Mouse (Mus musculus): ENCODE results near the gene Gm11020. TPM values are rescaled to one million over a fixed set of nuclear protein-coding genes. Genes with fewer than 3 reads are reported as not detected.

Gm11020 gene
- polyA plus RNA-seq, 1 experiment from 2014 or later: not detected

DNA sequence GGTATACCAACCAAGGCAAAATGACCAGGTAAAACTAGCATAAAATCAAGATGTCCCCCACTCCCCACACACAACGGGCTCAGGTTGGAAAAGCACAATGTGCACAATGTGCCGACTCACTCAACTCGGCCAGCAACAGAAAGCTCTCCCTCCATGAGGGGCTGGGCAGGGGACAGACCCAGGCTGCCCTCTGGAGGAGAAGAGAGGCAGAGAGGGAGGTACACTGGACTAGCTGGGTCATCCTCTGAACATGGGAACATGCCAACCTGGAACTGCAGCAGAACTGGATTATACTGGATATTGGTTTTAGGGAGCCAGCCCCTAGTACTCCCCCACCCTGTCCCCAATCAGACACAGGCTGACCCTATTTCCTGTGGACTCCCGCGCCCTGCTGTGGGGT, 31.8 kb downstream of the Gm11020 start:
- DNase-seq (ENCODE audit: low spot score) (no peak), ATAC-seq (ENCODE audit: low FRiP score) (peak; percentile 46; the same call in 1 of the 2 replicates)
- Histone ChIP-seq H3K36me3 (replicated peaks; ENCODE audit: control insufficient read depth, insufficient read depth) (peaks cover 20% of the 10 kb centered on the region), H3K9ac (no peak overlapping the region), H3K4me2 (replicated peaks) (no peak overlapping the region), H3K4me3 (replicated peaks; ENCODE audit: low read length) (no peak overlapping the region), H3K9me3 (ENCODE audit: control insufficient read depth, low read length) (no peaks in the 10 kb centered on the region), H3K4me1 (replicated peaks; ENCODE audit: control insufficient read depth, insufficient read depth, low read length) (no peaks in the 10 kb centered on the region), H3K27ac (no peak overlapping the region), H3K27me3 (ENCODE audit: control insufficient read depth, insufficient read depth, low read length) (no peaks in the 10 kb centered on the region)
- WGBS: 58% methylated on average over 5 of the region's 5 CpGs

DNA sequence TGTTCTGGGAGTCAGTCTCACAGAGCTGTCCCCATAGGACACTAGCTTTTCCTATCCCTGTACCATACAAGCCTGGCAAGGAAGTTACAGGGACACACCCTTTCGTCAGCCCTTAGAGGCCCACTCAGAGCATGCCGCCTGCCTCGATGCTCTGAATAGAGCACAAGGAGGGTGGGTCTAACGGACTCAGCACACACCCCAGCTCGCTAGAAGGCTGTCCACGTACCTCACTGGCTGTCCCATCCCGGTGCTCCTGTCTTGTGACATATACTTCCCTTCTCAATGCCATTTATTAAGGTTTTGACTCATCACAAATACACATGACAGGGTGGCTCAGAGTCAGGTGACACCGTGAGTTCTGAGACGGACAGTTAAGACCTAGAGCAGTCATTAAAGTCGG, 33.1 kb downstream of the Gm11020 start:
- H3K4me3 ChIP-seq (replicated peaks; ENCODE audit: low read length): no peak overlapping the region
- 95% methylated on average over 10 of the region's 10 CpGs for WGBS
- no peak for ATAC-seq (ENCODE audit: low FRiP score)
- no peak overlapping the region for H3K27ac ChIP-seq
- no peak for DNase-seq (ENCODE audit: low spot score)
- H3K9ac ChIP-seq: no peak overlapping the region
- no peak overlapping the region for H3K4me2 ChIP-seq (replicated peaks)
- no peaks in the 10 kb centered on the region for H3K27me3 ChIP-seq (ENCODE audit: control insufficient read depth, insufficient read depth, low read length)
- peaks cover 20% of the 10 kb centered on the region for H3K36me3 ChIP-seq (replicated peaks; ENCODE audit: control insufficient read depth, insufficient read depth)
- no peaks in the 10 kb centered on the region for H3K4me1 ChIP-seq (replicated peaks; ENCODE audit: control insufficient read depth, insufficient read depth, low read length)
- H3K9me3 ChIP-seq (ENCODE audit: control insufficient read depth, low read length): no peaks in the 10 kb centered on the region

DNA sequence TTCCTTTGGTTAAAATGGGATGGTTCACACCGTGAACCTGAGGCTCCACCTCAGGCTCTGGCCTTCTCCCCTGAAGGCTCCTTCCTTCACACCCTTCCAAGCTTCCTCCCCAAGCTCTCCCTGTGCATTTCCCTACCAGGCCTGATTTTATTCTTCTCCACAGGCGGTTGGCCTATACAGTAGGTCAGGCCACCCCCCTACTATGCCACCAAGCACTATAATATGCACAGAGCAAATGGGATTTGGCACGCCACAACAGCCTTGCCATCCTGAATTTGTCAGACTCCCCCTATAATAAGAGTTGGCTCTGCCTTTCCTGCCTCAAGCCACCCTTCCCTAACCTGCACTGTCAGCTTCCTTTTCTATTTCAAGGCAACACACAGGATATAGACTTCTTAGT, 37.3 kb downstream of the Gm11020 start:
- H3K36me3 ChIP-seq (replicated peaks; ENCODE audit: control insufficient read depth, insufficient read depth): peaks cover 20% of the 10 kb centered on the region; the same call in 1 of the 2 replicates
- WGBS: 86% methylated on average over 3 of the region's 3 CpGs
- no peak overlapping the region for H3K27ac ChIP-seq
- H3K27me3 ChIP-seq (ENCODE audit: control insufficient read depth, insufficient read depth, low read length): no peaks in the 10 kb centered on the region
- DNase-seq (ENCODE audit: low spot score) (no peak), ATAC-seq (ENCODE audit: low FRiP score) (no peak)
- 0 out of 2 replicates have a peak, but pooled peaks cover 4% of the 10 kb centered on the region for H3K4me1 ChIP-seq (replicated peaks; ENCODE audit: control insufficient read depth, insufficient read depth, low read length)
- no peak overlapping the region for H3K4me2 ChIP-seq (replicated peaks)
- H3K9ac ChIP-seq: no peak overlapping the region
- no peaks in the 10 kb centered on the region for H3K9me3 ChIP-seq (ENCODE audit: control insufficient read depth, low read length)
- no peak overlapping the region for H3K4me3 ChIP-seq (replicated peaks; ENCODE audit: low read length)

DNA sequence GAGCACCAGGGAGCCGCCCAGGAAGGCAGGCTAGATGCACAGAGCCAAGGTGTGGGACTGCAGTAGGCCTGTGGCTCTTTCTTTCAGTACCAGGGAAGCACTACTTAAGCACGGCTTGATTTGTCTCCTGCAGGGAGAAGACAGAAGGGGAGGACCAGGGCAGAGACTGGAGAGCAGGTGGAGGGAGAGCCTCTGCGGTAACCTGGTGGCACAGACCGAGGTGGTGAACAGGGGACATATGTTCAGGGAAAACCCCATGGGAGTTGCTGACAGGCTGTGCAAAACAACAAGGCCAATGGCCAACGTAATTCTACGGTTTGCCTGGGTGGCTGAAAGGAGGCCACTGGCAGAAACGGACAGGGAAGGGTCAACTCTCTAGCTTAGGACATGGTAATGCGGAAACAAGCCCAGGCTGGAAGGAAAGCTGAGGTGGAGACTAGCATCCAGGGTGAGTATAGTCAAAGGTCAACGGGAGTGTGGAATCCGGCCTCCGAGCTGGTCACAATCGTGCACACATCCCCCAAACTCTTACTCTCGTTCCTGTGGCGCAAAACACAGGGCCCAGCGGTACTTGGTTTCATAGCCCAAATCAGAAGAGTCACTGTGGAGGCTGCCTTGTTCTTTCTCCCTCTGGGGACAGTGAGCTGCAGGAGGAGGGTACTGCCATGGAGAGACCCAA, 38.5 kb downstream of the Gm11020 start:
- H3K27ac ChIP-seq: no peak overlapping the region
- H3K4me2 ChIP-seq (replicated peaks): no peak overlapping the region
- no peaks in the 10 kb centered on the region for H3K9me3 ChIP-seq (ENCODE audit: control insufficient read depth, low read length)
- H3K4me3 ChIP-seq (replicated peaks; ENCODE audit: low read length): no peak overlapping the region
- ATAC-seq (ENCODE audit: low FRiP score): no peak
- H3K27me3 ChIP-seq (ENCODE audit: control insufficient read depth, insufficient read depth, low read length): no peaks in the 10 kb centered on the region
- no peak for DNase-seq (ENCODE audit: low spot score)
- H3K36me3 ChIP-seq (replicated peaks; ENCODE audit: control insufficient read depth, insufficient read depth): peaks cover 12% of the 10 kb centered on the region; the same call in 1 of the 2 replicates
- WGBS: 63% methylated on average over 15 of the region's 15 CpGs
- H3K9ac ChIP-seq: no peak overlapping the region
- H3K4me1 ChIP-seq (replicated peaks; ENCODE audit: control insufficient read depth, insufficient read depth, low read length): 0 out of 2 replicates have a peak, but pooled peaks cover 4% of the 10 kb centered on the region

DNA sequence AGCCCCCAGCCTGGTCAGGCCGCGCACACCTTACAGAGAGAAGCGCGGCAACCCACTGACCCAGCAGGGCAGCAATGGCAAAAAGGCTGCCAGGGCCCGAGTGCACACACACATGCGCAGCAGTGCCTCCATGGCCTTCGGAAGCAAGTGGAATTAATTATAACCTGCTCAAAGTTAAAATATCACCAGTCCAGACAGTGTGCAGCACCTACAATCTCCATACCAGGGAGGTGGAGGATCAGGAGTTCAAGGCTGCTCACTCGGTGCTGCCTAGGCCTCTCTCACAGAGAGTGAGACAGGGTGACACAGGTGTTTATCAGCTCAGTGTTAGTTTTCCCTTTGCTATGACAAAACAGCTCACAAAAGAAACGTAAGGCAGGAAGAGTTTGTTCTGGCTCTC, 44.3 kb downstream of the Gm11020 start:
- DNase-seq (ENCODE audit: low spot score) (no peak), ATAC-seq (ENCODE audit: low FRiP score) (no peak)
- Histone ChIP-seq H3K27me3 (ENCODE audit: control insufficient read depth, insufficient read depth, low read length) (no peaks in the 10 kb centered on the region), H3K36me3 (replicated peaks; ENCODE audit: control insufficient read depth, insufficient read depth) (no peaks in the 10 kb centered on the region), H3K4me3 (replicated peaks; ENCODE audit: low read length) (no peak overlapping the region), H3K4me1 (replicated peaks; ENCODE audit: control insufficient read depth, insufficient read depth, low read length) (no peaks in the 10 kb centered on the region; the same call in 1 of the 2 replicates), H3K27ac (no peak overlapping the region), H3K9me3 (ENCODE audit: control insufficient read depth, low read length) (no peaks in the 10 kb centered on the region), H3K4me2 (replicated peaks) (no peak overlapping the region), H3K9ac (no peak overlapping the region)
- 92% methylated on average over 9 of the region's 9 CpGs for WGBS

DNA sequence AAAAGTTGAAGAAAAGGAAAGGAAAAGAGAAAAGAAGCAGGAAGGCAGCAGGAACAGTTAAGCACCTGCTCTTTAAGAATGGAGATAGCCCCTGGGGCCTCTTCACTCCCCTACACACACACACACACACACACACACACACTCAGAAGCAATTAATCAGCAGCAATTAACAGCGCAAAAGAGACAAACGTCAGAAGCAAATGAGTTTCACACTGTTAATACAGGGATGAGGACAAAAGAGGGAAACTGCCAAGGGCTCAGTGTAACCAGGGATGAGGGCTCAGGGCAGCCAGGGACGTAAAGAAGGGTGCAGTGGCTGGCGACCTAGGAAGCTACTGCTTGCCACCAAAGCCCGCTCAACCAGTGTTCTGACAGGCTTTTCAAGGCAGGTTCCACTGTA, 46.0 kb downstream of the Gm11020 start:
- H3K4me2 ChIP-seq (replicated peaks): no peak overlapping the region
- DNase-seq (ENCODE audit: low spot score) (peak; percentile 42), ATAC-seq (ENCODE audit: low FRiP score) (peak; percentile 61; the same call in 1 of the 2 replicates)
- H3K36me3 ChIP-seq (replicated peaks; ENCODE audit: control insufficient read depth, insufficient read depth): no peaks in the 10 kb centered on the region
- H3K27ac ChIP-seq: peak overlapping the region; percentile 62; the same call in 1 of the 2 replicates
- no peaks in the 10 kb centered on the region for H3K9me3 ChIP-seq (ENCODE audit: control insufficient read depth, low read length)
- H3K27me3 ChIP-seq (ENCODE audit: control insufficient read depth, insufficient read depth, low read length): no peaks in the 10 kb centered on the region
- no peaks in the 10 kb centered on the region; the same call in 1 of the 2 replicates for H3K4me1 ChIP-seq (replicated peaks; ENCODE audit: control insufficient read depth, insufficient read depth, low read length)
- H3K9ac ChIP-seq: 0 out of 2 replicates have a peak overlapping the region, but pooled peaks have one; percentile 25
- no peak overlapping the region for H3K4me3 ChIP-seq (replicated peaks; ENCODE audit: low read length)
- 34% methylated on average over 5 of the region's 5 CpGs for WGBS

DNA sequence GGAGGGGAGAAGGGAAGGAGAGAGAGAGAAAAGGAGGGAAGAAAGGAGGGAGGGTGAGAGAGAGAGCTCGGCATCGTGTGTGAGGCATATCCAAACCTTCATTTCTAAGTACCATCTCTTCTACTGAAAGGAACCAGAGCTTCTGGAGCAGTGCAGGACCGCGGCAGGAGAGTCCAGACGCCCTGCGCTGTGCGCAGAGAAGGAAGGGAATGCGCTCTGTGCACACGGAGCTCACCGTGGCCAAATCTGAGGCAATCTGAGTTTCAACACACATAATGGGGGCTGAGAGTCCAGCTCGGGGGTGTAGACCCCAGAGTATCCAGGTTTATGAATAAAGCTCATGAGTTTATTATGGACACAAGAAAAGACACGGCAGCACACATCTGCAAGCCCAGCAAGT, 48.2 kb downstream of the Gm11020 start:
- Histone ChIP-seq H3K4me1 (replicated peaks; ENCODE audit: control insufficient read depth, insufficient read depth, low read length) (peaks cover under 1% of the 10 kb centered on the region; the same call in 1 of the 2 replicates), H3K36me3 (replicated peaks; ENCODE audit: control insufficient read depth, insufficient read depth) (no peaks in the 10 kb centered on the region), H3K4me2 (replicated peaks) (no peak overlapping the region), H3K27ac (no peak overlapping the region), H3K9me3 (ENCODE audit: control insufficient read depth, low read length) (no peaks in the 10 kb centered on the region), H3K27me3 (ENCODE audit: control insufficient read depth, insufficient read depth, low read length) (no peaks in the 10 kb centered on the region), H3K9ac (no peak overlapping the region), H3K4me3 (replicated peaks; ENCODE audit: low read length) (no peak overlapping the region)
- no peak for DNase-seq (ENCODE audit: low spot score)
- no peak for ATAC-seq (ENCODE audit: low FRiP score)
- WGBS: 84% methylated on average over 12 of the region's 12 CpGs

DNA sequence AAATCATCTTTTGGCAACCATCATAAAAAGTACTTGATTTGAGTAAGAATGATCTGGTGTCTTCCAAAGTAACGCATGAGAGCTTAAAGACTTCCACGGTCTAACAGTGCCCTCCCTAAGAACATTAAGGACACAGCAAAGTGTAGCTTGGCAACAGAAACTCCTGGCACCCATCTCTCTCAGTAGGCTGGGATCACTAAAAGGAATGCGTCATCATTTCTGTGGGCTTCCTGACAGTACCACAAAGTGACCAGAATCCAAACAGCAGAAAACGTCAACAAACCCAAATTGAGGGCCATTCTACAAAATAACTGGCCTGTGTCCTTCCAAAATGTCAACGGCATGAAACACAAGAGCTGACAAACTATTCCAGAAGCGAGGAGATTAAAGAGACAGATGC, 48.7 kb downstream of the Gm11020 start:
- Histone ChIP-seq H3K9me3 (ENCODE audit: control insufficient read depth, low read length) (no peaks in the 10 kb centered on the region), H3K27ac (no peak overlapping the region), H3K36me3 (replicated peaks; ENCODE audit: control insufficient read depth, insufficient read depth) (no peaks in the 10 kb centered on the region), H3K4me2 (replicated peaks) (no peak overlapping the region), H3K4me3 (replicated peaks; ENCODE audit: low read length) (no peak overlapping the region), H3K9ac (no peak overlapping the region), H3K4me1 (replicated peaks; ENCODE audit: control insufficient read depth, insufficient read depth, low read length) (peaks cover 5% of the 10 kb centered on the region), H3K27me3 (ENCODE audit: control insufficient read depth, insufficient read depth, low read length) (no peaks in the 10 kb centered on the region)
- DNase-seq (ENCODE audit: low spot score) (no peak), ATAC-seq (ENCODE audit: low FRiP score) (no peak)
- 70% methylated on average over 6 of the region's 6 CpGs for WGBS

DNA sequence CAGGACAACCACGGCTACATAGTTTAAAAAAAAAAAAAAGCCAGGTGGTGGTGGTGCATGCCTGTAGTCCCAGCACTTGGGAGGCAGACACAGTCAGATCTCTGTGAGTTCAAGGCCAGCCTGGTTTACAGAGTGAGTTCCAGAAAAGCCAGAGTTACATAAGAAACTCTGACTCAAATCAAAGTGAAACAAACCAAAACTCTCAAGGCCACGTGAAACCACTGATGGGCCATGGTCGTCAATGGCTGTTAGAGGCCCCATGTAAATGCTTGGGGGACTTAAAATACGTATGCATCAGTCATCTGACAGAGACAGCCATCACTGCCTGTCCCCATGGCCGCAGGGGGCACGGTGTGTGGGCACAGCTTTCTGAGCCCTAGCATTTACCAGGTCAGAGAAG, 49.8 kb downstream of the Gm11020 start:
- no peak overlapping the region for H3K4me2 ChIP-seq (replicated peaks)
- no peak overlapping the region for H3K27ac ChIP-seq
- H3K4me3 ChIP-seq (replicated peaks; ENCODE audit: low read length): no peak overlapping the region
- DNase-seq (ENCODE audit: low spot score) (no peak), ATAC-seq (ENCODE audit: low FRiP score) (no peak)
- WGBS: 89% methylated on average over 6 of the region's 6 CpGs
- no peaks in the 10 kb centered on the region for H3K27me3 ChIP-seq (ENCODE audit: control insufficient read depth, insufficient read depth, low read length)
- H3K4me1 ChIP-seq (replicated peaks; ENCODE audit: control insufficient read depth, insufficient read depth, low read length): peaks cover 13% of the 10 kb centered on the region
- H3K36me3 ChIP-seq (replicated peaks; ENCODE audit: control insufficient read depth, insufficient read depth): no peaks in the 10 kb centered on the region
- no peak overlapping the region for H3K9ac ChIP-seq
- no peaks in the 10 kb centered on the region for H3K9me3 ChIP-seq (ENCODE audit: control insufficient read depth, low read length)

All from hindbrain, embryonic 14.5 days (tissue).